10 mouse cellular contexts compared by ENCODE assay signal in genomic region chr11:58097621-58098365, GRCm38 (mm10). TPM values are rescaled to one million over a fixed set of nuclear protein-coding genes. Genes with fewer than 3 reads are reported as not detected.
DNase-seq lines count a peak whose midpoint lies in the region; ATAC-seq and TF ChIP-seq lines count a peak whose summit lies in the region.
"Had no signal": no experiment of that assay in that cellular context is flagged by ENCODE, and none has a peak within 500 bp of the region (broad histone marks: within the 10 kb centered on the region; RNA-seq: fewer than 3 reads in every experiment).

No protein-coding gene starts in this region.

- peak; percentile 34; the same call in 1 of the 2 replicates for ATAC-seq in intestine, postnatal 0 days
- peak; percentile 41; the same call in 1 of the 2 replicates for ATAC-seq in stomach, postnatal 0 days (ENCODE audit: low FRiP score, low TSS enrichment)
- ATAC-seq: Patski had no signal

- H3K4me1 ChIP-seq in forebrain, embryonic 10.5 days, result peaks cover 21% of the 10 kb centered on the region
- no peaks in the 10 kb centered on the region for H3K4me1 ChIP-seq in intestine, postnatal 0 days (replicated peaks; ENCODE audit: control insufficient read depth, insufficient read depth, low read length)
- H3K4me1 ChIP-seq in stomach, postnatal 0 days (replicated peaks; ENCODE audit: control insufficient read depth, insufficient read depth), result no peaks in the 10 kb centered on the region

- H3K4me2 ChIP-seq in intestine, postnatal 0 days (replicated peaks; ENCODE audit: low read depth), result peak overlapping the region; percentile 74
- H3K4me2 ChIP-seq in stomach, postnatal 0 days (replicated peaks; ENCODE audit: low read depth), result peak overlapping the region; percentile 72

- H3K4me3 ChIP-seq in forebrain, embryonic 10.5 days, result peak overlapping the region; percentile 55
- peak overlapping the region; percentile 33 for H3K4me3 ChIP-seq in intestine, postnatal 0 days (ENCODE audit: low read depth, low read length)
- H3K4me3 ChIP-seq in stomach, postnatal 0 days (ENCODE audit: low read depth, low read length), result peak overlapping the region; percentile 40
- H3K4me3 ChIP-seq: megakaryocyte, embryonic 14.5 days had no signal

- TF ChIP-seq EP300 in stomach, postnatal 0 days (optimal IDR thresholded peaks at IDR 0.05), result no peak

- H3K36me3 ChIP-seq in forebrain, embryonic 10.5 days (replicated peaks), result no peaks in the 10 kb centered on the region
- no peaks in the 10 kb centered on the region for H3K36me3 ChIP-seq in intestine, postnatal 0 days (ENCODE audit: control insufficient read depth, insufficient read depth)
- H3K36me3 ChIP-seq in stomach, postnatal 0 days (ENCODE audit: control insufficient read depth, insufficient read depth, low read length), result no peaks in the 10 kb centered on the region

- no peak overlapping the region for H3K27ac ChIP-seq in forebrain, embryonic 10.5 days
- no peak overlapping the region for H3K27ac ChIP-seq in intestine, postnatal 0 days (ENCODE audit: low read depth, low read length)
- no peak overlapping the region for H3K27ac ChIP-seq in stomach, postnatal 0 days (replicated peaks)

- peaks cover 40% of the 10 kb centered on the region for H3K27me3 ChIP-seq in forebrain, embryonic 10.5 days (ENCODE audit: poor library complexity, severe bottlenecking)
- H3K27me3 ChIP-seq in intestine, postnatal 0 days (replicated peaks; ENCODE audit: control insufficient read depth, insufficient read depth, low read length), result no peaks in the 10 kb centered on the region
- H3K27me3 ChIP-seq in stomach, postnatal 0 days (ENCODE audit: control insufficient read depth, insufficient read depth, low read length), result no peaks in the 10 kb centered on the region
- H3K27me3 ChIP-seq: Patski had no signal

- TF ChIP-seq CTCF in intestine, postnatal 0 days (IDR thresholded peaks at IDR 0.05; ENCODE audit: low read depth), result no peak
- TF ChIP-seq CTCF in stomach, postnatal 0 days (IDR thresholded peaks at IDR 0.05; ENCODE audit: low read depth), result no peak

- WGBS in forebrain, embryonic 10.5 days, result 2% methylated on average over 38 of the region's 38 CpGs
- 6% methylated on average over 27 of the region's 38 CpGs for WGBS in intestine, postnatal 0 days
- WGBS in stomach, postnatal 0 days, result 3% methylated on average over 32 of the region's 38 CpGs

- H3K9ac ChIP-seq in intestine, postnatal 0 days (ENCODE audit: low read depth, low read length), result no peak overlapping the region
- H3K9ac ChIP-seq in stomach, postnatal 0 days (ENCODE audit: low read length), result peak overlapping the region; percentile 43; the same call in 1 of the 2 replicates

- DNase-seq in heart, adult 11 months, result peak; percentile 95
- no peak for DNase-seq in heart, postnatal 10 days
- peak; percentile 41 for DNase-seq in ES-CJ7 (ENCODE audit: low read depth, low spot score)
- DNase-seq in forebrain, embryonic 10.5 days (ENCODE audit: extremely low spot score, low spot score), result peak; percentile 17
- DNase-seq in lung, postnatal 10 days, result peak; percentile 5
- peak; percentile 34 for DNase-seq in stomach, postnatal 0 days (ENCODE audit: low spot score)
- DNase-seq in frontal cortex, postnatal 36 days (ENCODE audit: low spot score in 2 of 2), result no peak

- H3K9me3 ChIP-seq in forebrain, embryonic 10.5 days, result no peaks in the 10 kb centered on the region
- H3K9me3 ChIP-seq in intestine, postnatal 0 days (ENCODE audit: control insufficient read depth), result no peaks in the 10 kb centered on the region
- no peaks in the 10 kb centered on the region for H3K9me3 ChIP-seq in stomach, postnatal 0 days (ENCODE audit: control insufficient read depth, low read length)
- H3K9me3 ChIP-seq: megakaryocyte, embryonic 14.5 days had no signal

- intact Hi-C loops in heart, postnatal 10 days (cut with DNase I), result no loop called here

RNA-seq across cellular contexts. Expression of gene Gm12248, which starts 4.9 kb away (rescaled TPM):
- not detected for total RNA-seq in heart, postnatal 10 days (2021)
- polyA plus RNA-seq in forebrain, embryonic 10.5 days (2016; fragmentation: Nextera tagmentation; extraction: Ambion mirVana), result not detected in 2 replicates
- not detected in 2 replicates for polyA plus RNA-seq in intestine, postnatal 0 days (2015; fragmentation: Nextera tagmentation; extraction: Ambion mirVana)
- not detected in 2 replicates for polyA plus RNA-seq in stomach, postnatal 0 days (2015; fragmentation: Nextera tagmentation; extraction: Ambion mirVana)
- polyA plus RNA-seq: Patski had no signal

RNA-seq across cellular contexts. Expression of gene Cnot8, which starts 6.2 kb away (rescaled TPM):
- total RNA-seq in heart, postnatal 10 days (2021), result 10 to 100 TPM; 42.6 to 46.9 TPM
- polyA plus RNA-seq in forebrain, embryonic 10.5 days (2016; fragmentation: Nextera tagmentation; extraction: Ambion mirVana), result 90.9 and 96.1 TPM in 2 replicates
- polyA plus RNA-seq in intestine, postnatal 0 days (2015; fragmentation: Nextera tagmentation; extraction: Ambion mirVana), result 43.2 and 46.2 TPM in 2 replicates
- 41.4 and 42.9 TPM in 2 replicates for polyA plus RNA-seq in stomach, postnatal 0 days (2015; fragmentation: Nextera tagmentation; extraction: Ambion mirVana)

Comparison
In these comparisons a context has a peak if more than half of its experiments do, and no peak if none do; other contexts are left out.
1. DNase-seq: peak in heart, adult 11 months (single experiment), ES-CJ7 (single experiment), forebrain, embryonic 10.5 days (single experiment), lung, postnatal 10 days (single experiment) and stomach, postnatal 0 days (single experiment); none in heart, postnatal 10 days (0 of 2) and frontal cortex, postnatal 36 days (0 of 2).
2. Peak in every context shown above with its lines, with median percentiles within 50 percentile points of each other: H3K4me3 ChIP-seq.